Mouse (Mus musculus) lung, postnatal 0 days (tissue): Measurements from ENCODE around the gene Foxm1. TPM values are rescaled to one million over a fixed set of nuclear protein-coding genes. Genes with fewer than 3 reads are reported as not detected.
A peak's percentile ranks its signal among the peaks of the same experiment; 100 is the strongest.

Experiments
- ATAC-seq: fragments of 200-750 bp; cut with Nextera tagmentation; 2 replicates; pipeline ENCODE4 v1.8.0; 2017; ENCODE audit warnings: moderate library complexity
- DNase-seq: peaks from one replicate; pipeline ENCODE4 v3.0.0-alpha.2; 2016; ENCODE audit warnings: low spot score
- H3K27ac ChIP-seq: fragments of 300-500 bp; sonication (generic); 2 replicates; pipeline ENCODE4 v1.5.1; 2014; ENCODE audit warnings: antibody characterized with exemption, mild to moderate bottlenecking, low read length, mixed read lengths
- H3K27me3 ChIP-seq: fragments of 300-500 bp; sonication (generic); replicated peaks from 2 replicates; pipeline ENCODE4 v1.6.1; 2014; ENCODE audit warnings: low read length, mixed read lengths; ENCODE audit not compliant: insufficient read depth
- H3K36me3 ChIP-seq: fragments of 300-500 bp; sonication (generic); 2 replicates; pipeline ENCODE4 v1.6.1; 2014; ENCODE audit warnings: low read length, mixed read lengths; ENCODE audit not compliant: insufficient read depth
- H3K4me1 ChIP-seq: fragments of 300-500 bp; sonication (generic); 2 replicates; pipeline ENCODE4 v1.6.1; 2014; ENCODE audit warnings: antibody characterized with exemption, low read depth, low read length, mixed read lengths; ENCODE audit not compliant: insufficient read depth
- H3K4me2 ChIP-seq: fragments of 300-500 bp; sonication (generic); replicated peaks from 2 replicates; pipeline ENCODE4 v1.6.1; 2014; ENCODE audit warnings: low read depth, mild to moderate bottlenecking, low read length, moderate library complexity, mixed read lengths
- H3K4me3 ChIP-seq: fragments of 300-500 bp; sonication (generic); 2 replicates; pipeline ENCODE4 v1.5.1; 2014; ENCODE audit warnings: low read depth, low read length
- H3K9ac ChIP-seq: fragments of 300-500 bp; sonication (generic); replicated peaks from 2 replicates; pipeline ENCODE4 v1.6.1; 2014; ENCODE audit warnings: low read depth, mild to moderate bottlenecking
- H3K9me3 ChIP-seq: fragments of 300-500 bp; sonication (generic); 2 replicates; pipeline ENCODE4 v1.6.1; 2016; ENCODE audit warnings: low read length, mixed read lengths
- CTCF ChIP-seq: IDR thresholded peaks from 2 replicates; pipeline ENCODE4 v1.5.1; 2016; ENCODE audit warnings: antibody characterized with exemption, mild to moderate bottlenecking
- EP300 ChIP-seq: IDR thresholded peaks from 2 replicates; pipeline ENCODE4 v1.6.1; 2016; ENCODE audit warnings: antibody characterized with exemption, mild to moderate bottlenecking, control low read depth
- WGBS: fragments of 180-500 bp; shearing (Covaris S2); extraction: QIAGEN DNeasy Blood & Tissue Kit; methylation state at CpG from one replicate; pipeline ENCODE4 v1.1.7; 2014; 5-methylcytosine and 5-hydroxymethylcytosine counted together
- polyA plus RNA-seq: library from polyadenylated mRNA; unstranded; fragments of >200 nt; fragmentation: Nextera tagmentation; extraction: Ambion mirVana; gene quantifications from 2 replicates; pipeline ENCODE4 v1.2.1, GENCODE M21; 2015

Gene Foxm1
- polyA plus RNA-seq, 1 experiment from 2014 or later = 1.3 TPM

DNA sequence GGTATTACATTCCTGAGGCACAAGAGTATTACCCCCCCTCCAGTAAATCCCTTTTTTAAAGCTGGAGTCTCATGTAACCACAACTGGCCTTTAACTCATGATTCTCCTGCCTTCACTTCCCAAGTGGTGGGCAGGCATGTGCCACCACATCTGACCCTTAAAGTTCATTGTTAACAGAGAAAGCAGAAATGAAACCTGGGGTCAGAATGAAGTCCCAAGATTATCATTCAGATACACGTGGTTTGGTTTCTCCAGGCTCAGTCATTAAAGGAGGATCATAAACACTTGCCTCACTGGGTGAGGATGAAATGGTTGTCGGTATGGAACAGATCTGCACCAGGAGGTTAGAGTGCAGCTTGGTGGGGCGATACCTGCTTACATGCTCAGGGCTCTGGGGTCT lies 18.5 kb downstream of the Foxm1 start:
- no peak for DNase-seq
- H3K9me3 ChIP-seq = no peaks in the 10 kb centered on the region
- H3K9ac ChIP-seq = no peak overlapping the region
- TF ChIP-seq CTCF (no peak), EP300 (no peak)
- no peaks in the 10 kb centered on the region for H3K27me3 ChIP-seq
- no peaks in the 10 kb centered on the region for H3K36me3 ChIP-seq
- 58% methylated on average over 3 of the region's 3 CpGs for WGBS
- H3K4me1 ChIP-seq = no peaks in the 10 kb centered on the region
- no peak for ATAC-seq
- no peak overlapping the region for H3K4me3 ChIP-seq
- no peak overlapping the region for H3K27ac ChIP-seq
- H3K4me2 ChIP-seq = no peak overlapping the region

DNA sequence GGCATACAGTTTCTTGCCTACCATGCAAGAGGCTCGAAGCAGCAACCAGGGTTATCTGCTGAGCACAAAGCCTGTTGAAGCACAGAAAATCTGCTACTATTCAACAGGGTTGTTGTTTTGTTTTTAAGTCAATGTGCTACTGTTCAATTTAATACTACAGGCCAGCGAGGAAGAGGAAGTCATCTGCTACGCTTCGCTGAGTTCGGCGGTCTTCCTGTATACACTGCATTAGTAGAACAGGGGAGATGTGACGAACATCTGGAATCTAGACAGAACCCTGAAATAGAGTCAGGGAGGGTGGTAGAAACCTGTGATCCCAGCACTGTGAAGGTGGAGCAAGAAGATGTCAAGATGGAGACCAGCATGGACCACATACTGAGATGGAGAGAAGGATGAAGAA lies 21.0 kb downstream of the Foxm1 start:
- TF ChIP-seq CTCF (no peak), EP300 (no peak)
- H3K4me3 ChIP-seq = no peak overlapping the region
- H3K4me1 ChIP-seq = no peaks in the 10 kb centered on the region
- ATAC-seq = no peak
- 68% methylated on average over 7 of the region's 7 CpGs for WGBS
- no peaks in the 10 kb centered on the region for H3K9me3 ChIP-seq
- H3K27ac ChIP-seq = no peak overlapping the region
- DNase-seq = no peak
- no peaks in the 10 kb centered on the region for H3K36me3 ChIP-seq
- H3K4me2 ChIP-seq = no peak overlapping the region
- H3K9ac ChIP-seq = no peak overlapping the region
- no peaks in the 10 kb centered on the region for H3K27me3 ChIP-seq

GRCm38 (mm10) chr6:128385026-128385425 lies 22.3 kb downstream of the Foxm1 start:
- Histone ChIP-seq H3K27ac (no peak overlapping the region), H3K27me3 (no peaks in the 10 kb centered on the region), H3K4me3 (no peak overlapping the region), H3K9me3 (no peaks in the 10 kb centered on the region), H3K36me3 (no peaks in the 10 kb centered on the region), H3K4me1 (no peaks in the 10 kb centered on the region), H3K4me2 (no peak overlapping the region), H3K9ac (no peak overlapping the region)
- DNase-seq (no peak), ATAC-seq (no peak)
- no peak for TF ChIP-seq EP300
- 55% methylated on average over 1 of the region's 1 CpGs for WGBS

GRCm38 (mm10) chr6:128389185-128389584 lies 26.4 kb downstream of the Foxm1 start:
- Histone ChIP-seq H3K9ac (no peak overlapping the region), H3K4me2 (no peak overlapping the region), H3K27ac (no peak overlapping the region), H3K4me1 (no peaks in the 10 kb centered on the region), H3K36me3 (no peaks in the 10 kb centered on the region), H3K4me3 (no peak overlapping the region), H3K9me3 (no peaks in the 10 kb centered on the region), H3K27me3 (no peaks in the 10 kb centered on the region)
- ATAC-seq (no peak), DNase-seq (no peak)
- WGBS = 86% methylated on average over 1 of the region's 1 CpGs
- TF ChIP-seq EP300 = no peak
- TF ChIP-seq CTCF = no peak

- TF ChIP-seq EP300 (no peak), CTCF (no peak)
- Histone ChIP-seq H3K9ac (no peak overlapping the region), H3K4me2 (no peak overlapping the region), H3K27me3 (no peaks in the 10 kb centered on the region), H3K4me1 (no peaks in the 10 kb centered on the region), H3K9me3 (no peaks in the 10 kb centered on the region), H3K27ac (no peak overlapping the region), H3K36me3 (no peaks in the 10 kb centered on the region), H3K4me3 (no peak overlapping the region)
- DNase-seq (no peak), ATAC-seq (no peak)
- whole genome bisulfite sequencing = 35% methylated on average over 1 of the region's 1 CpGs
Measured at GRCm38 (mm10) chr6:128390683-128391082, 27.9 kb downstream of the Foxm1 start.

GRCm38 (mm10) chr6:128397574-128398261 lies 35.0 kb downstream of the Foxm1 start:
- TF ChIP-seq CTCF (no peak), EP300 (no peak)
- Histone ChIP-seq H3K4me3 (no peak overlapping the region), H3K4me1 (0 out of 2 replicates have a peak, but pooled peaks cover 5% of the 10 kb centered on the region), H3K27ac (no peak overlapping the region), H3K9ac (no peak overlapping the region), H3K27me3 (no peaks in the 10 kb centered on the region), H3K36me3 (no peaks in the 10 kb centered on the region), H3K4me2 (no peak overlapping the region), H3K9me3 (no peaks in the 10 kb centered on the region)
- ATAC-seq (no peak), DNase-seq (peak; percentile 24)
- 66% methylated on average over 7 of the region's 7 CpGs for whole genome bisulfite sequencing
